Comparison of ENCODE assay signal across 19 mouse cellular contexts in genomic region chr8:92063333-92063732, GRCm38 (mm10).
DNase-seq lines count a peak whose midpoint lies in the region; TF ChIP-seq lines count a peak whose summit lies in the region.
"Had no signal": no experiment of that assay in that cellular context is flagged by ENCODE, and none has a peak within 500 bp of the region (broad histone marks: within the 10 kb centered on the region; RNA-seq: fewer than 3 reads in every experiment).

No protein-coding gene starts in this region.

- TF ChIP-seq POLR2A in cerebellum, adult 2 months (IDR thresholded peaks at IDR 0.05; ENCODE audit: borderline replicate concordance, insufficient read depth, low read length), result no peak
- TF ChIP-seq POLR2A in thymus, adult 2 months (IDR thresholded peaks at IDR 0.05; ENCODE audit: control insufficient read depth, extremely low read depth, insufficient read depth, low read length, poor library complexity), result no peak
- no peak for TF ChIP-seq POLR2A in small intestine, adult 2 months (IDR thresholded peaks at IDR 0.05; ENCODE audit: low read depth, low read length)

- no peaks in the 10 kb centered on the region for H3K36me3 ChIP-seq in thymus, adult 2 months (ENCODE audit: control insufficient read depth, insufficient read depth, low read length)
- H3K36me3 ChIP-seq in small intestine, adult 2 months (ENCODE audit: control insufficient read depth, insufficient read depth, low read length), result no peaks in the 10 kb centered on the region
- H3K36me3 ChIP-seq: heart, embryonic 15.5 days; hindbrain, embryonic 13.5 days; liver, embryonic 13.5 days; neural tube, embryonic 15.5 days had no signal

- DNase-seq in cerebellum, adult 2 months, result no peak
- no peak for DNase-seq in cerebellum, postnatal 36 days
- no peak for DNase-seq in layer of hippocampus, adult 2 months (ENCODE audit: low spot score in 2 of 2)
- DNase-seq in layer of hippocampus, adult 9-10 months (ENCODE audit: low spot score), result no peak
- DNase-seq in thymus, adult 2 months, result peak; percentile 6
- no peak for DNase-seq in thymus, postnatal 0 days (ENCODE audit: low spot score)
- no peak for DNase-seq in adrenal gland, postnatal 4 days (ENCODE audit: low spot score in 2 of 2)
- DNase-seq: adrenal gland, postnatal 25 days; cerebellum, adult 8-10 months; gastrocnemius, postnatal 14 days; kidney, adult 8-10 months; liver, embryonic 13.5 days; right cerebral cortex, adult 18-20 months; thymus, postnatal 14 days had no signal

- WGBS in cerebellum, adult 2 months, result 80% methylated on average over 4 of the region's 4 CpGs
- 72% methylated on average over 4 of the region's 4 CpGs for WGBS in thymus, adult 2 months
- WGBS in small intestine, adult 2 months, result 69% methylated on average over 4 of the region's 4 CpGs

- H3K4me1 ChIP-seq in cerebellum, adult 2 months (ENCODE audit: control insufficient read depth, insufficient read depth, low read length), result no peaks in the 10 kb centered on the region
- H3K4me1 ChIP-seq in thymus, adult 2 months (replicated peaks; ENCODE audit: control insufficient read depth, insufficient read depth, low read length), result no peaks in the 10 kb centered on the region
- H3K4me1 ChIP-seq in small intestine, adult 2 months (ENCODE audit: control insufficient read depth, insufficient read depth, insufficient read length, low read length), result no peaks in the 10 kb centered on the region
- H3K4me1 ChIP-seq: heart, embryonic 15.5 days; liver, embryonic 13.5 days had no signal

- no peak overlapping the region for H3K4me3 ChIP-seq in cerebellum, adult 2 months (replicated peaks; ENCODE audit: insufficient read depth, low read depth, low read length)
- H3K4me3 ChIP-seq in layer of hippocampus, adult 2 months, result no peak overlapping the region
- H3K4me3 ChIP-seq in thymus, adult 2 months (ENCODE audit: control insufficient read depth, insufficient read depth, low read length), result no peak overlapping the region
- H3K4me3 ChIP-seq in small intestine, adult 2 months (ENCODE audit: low read depth, low read length), result no peak overlapping the region
- H3K4me3 ChIP-seq: heart, embryonic 15.5 days; hindbrain, embryonic 13.5 days; liver, embryonic 13.5 days; neural tube, embryonic 15.5 days had no signal

- H3K27ac ChIP-seq in cerebellum, adult 2 months (ENCODE audit: insufficient read depth, low read length), result no peak overlapping the region
- H3K27ac ChIP-seq in layer of hippocampus, adult 2 months, result no peak overlapping the region
- no peak overlapping the region for H3K27ac ChIP-seq in thymus, adult 2 months (ENCODE audit: control insufficient read depth, insufficient read depth, low read length)
- no peak overlapping the region for H3K27ac ChIP-seq in small intestine, adult 2 months (ENCODE audit: insufficient read depth, low read depth, low read length)
- H3K27ac ChIP-seq: heart, embryonic 15.5 days; hindbrain, embryonic 13.5 days; liver, embryonic 13.5 days; neural tube, embryonic 15.5 days had no signal

- peaks cover 2% of the 10 kb centered on the region; the same call in 1 of the 2 replicates for H3K27me3 ChIP-seq in cerebellum, adult 2 months (ENCODE audit: control insufficient read depth, insufficient read depth, low read length)
- H3K27me3 ChIP-seq in thymus, adult 2 months (ENCODE audit: control insufficient read depth, insufficient read depth, low read length), result no peaks in the 10 kb centered on the region
- no peaks in the 10 kb centered on the region for H3K27me3 ChIP-seq in small intestine, adult 2 months (ENCODE audit: control insufficient read depth, insufficient read depth, low read length)
- H3K27me3 ChIP-seq: CH12.LX had no signal

- peak; percentile 31; the same call in 1 of the 2 replicates for TF ChIP-seq CTCF in cerebellum, adult 2 months (IDR thresholded peaks at IDR 0.05; ENCODE audit: borderline replicate concordance, insufficient read depth, low read depth, low read length)
- TF ChIP-seq CTCF in layer of hippocampus, adult 2 months (conservative IDR thresholded peaks at IDR 0.05), result peak; percentile 56
- no peak for TF ChIP-seq CTCF in thymus, adult 2 months (IDR thresholded peaks at IDR 0.05; ENCODE audit: borderline replicate concordance, control insufficient read depth, extremely low read depth, insufficient read depth, low read length, poor library complexity)
- peak; percentile 13; the same call in 1 of the 2 replicates for TF ChIP-seq CTCF in small intestine, adult 2 months (IDR thresholded peaks at IDR 0.05; ENCODE audit: extremely low read depth, insufficient read length, insufficient replicate concordance, low read depth, low read length)
